Mouse (Mus musculus): Measurements from ENCODE around the gene Rtn2. TPM values are rescaled to one million over a fixed set of nuclear protein-coding genes. Genes with fewer than 3 reads are reported as not detected.

The Rtn2 gene
- polyA plus RNA-seq, 1 experiment from 2014 or later: 17.9 TPM

- no peak overlapping the region for H3K27ac ChIP-seq
- no peak overlapping the region for H3K4me3 ChIP-seq
- ATAC-seq (ENCODE audit: insufficient number of reproducible peaks, insufficient read depth, low FRiP score, low TSS enrichment): no peak
- no peaks in the 10 kb centered on the region for H3K27me3 ChIP-seq
- H3K4me2 ChIP-seq (replicated peaks): no peak overlapping the region
- H3K9ac ChIP-seq: no peak overlapping the region
- H3K4me1 ChIP-seq: no peaks in the 10 kb centered on the region
- no peaks in the 10 kb centered on the region for H3K9me3 ChIP-seq
- 94% methylated on average over 2 of the region's 2 CpGs for WGBS
- H3K36me3 ChIP-seq: peaks cover 18% of the 10 kb centered on the region
Measured at GRCm38 (mm10) chr7:19247511-19247910, 34.9 kb upstream of the Rtn2 start.

- H3K4me3 ChIP-seq: no peak overlapping the region
- ATAC-seq (ENCODE audit: insufficient number of reproducible peaks, insufficient read depth, low FRiP score, low TSS enrichment): no peak
- 83% methylated on average over 4 of the region's 4 CpGs for WGBS
- no peaks in the 10 kb centered on the region for H3K27me3 ChIP-seq
- H3K36me3 ChIP-seq: peaks cover 21% of the 10 kb centered on the region
- H3K27ac ChIP-seq: no peak overlapping the region
- H3K9me3 ChIP-seq: no peaks in the 10 kb centered on the region
- no peaks in the 10 kb centered on the region for H3K4me1 ChIP-seq
- no peak overlapping the region for H3K4me2 ChIP-seq (replicated peaks)
- no peak overlapping the region for H3K9ac ChIP-seq
Measured at GRCm38 (mm10) chr7:19252078-19252477, 30.3 kb upstream of the Rtn2 start.

GRCm38 (mm10) chr7:19253437-19253836 lies 29.0 kb upstream of the Rtn2 start:
- no peak for ATAC-seq (ENCODE audit: insufficient number of reproducible peaks, insufficient read depth, low FRiP score, low TSS enrichment)

GRCm38 (mm10) chr7:19255395-19255794 lies 27.0 kb upstream of the Rtn2 start:
- Histone ChIP-seq H3K4me2 (replicated peaks) (no peak overlapping the region), H3K36me3 (peaks cover 44% of the 10 kb centered on the region), H3K4me1 (no peaks in the 10 kb centered on the region), H3K4me3 (no peak overlapping the region), H3K9ac (no peak overlapping the region), H3K27ac (no peak overlapping the region), H3K27me3 (no peaks in the 10 kb centered on the region), H3K9me3 (no peaks in the 10 kb centered on the region)
- 87% methylated on average over 17 of the region's 17 CpGs for WGBS
- no peak for ATAC-seq (ENCODE audit: insufficient number of reproducible peaks, insufficient read depth, low FRiP score, low TSS enrichment)

More at GRCm38 (mm10) chr7:19253437-19253836, 29.0 kb upstream of the Rtn2 start:
- H3K4me1 ChIP-seq: no peaks in the 10 kb centered on the region
- no peak overlapping the region for H3K4me3 ChIP-seq
- no peaks in the 10 kb centered on the region for H3K27me3 ChIP-seq
- no peak overlapping the region for H3K9ac ChIP-seq
- peaks cover 25% of the 10 kb centered on the region for H3K36me3 ChIP-seq
- H3K4me2 ChIP-seq (replicated peaks): no peak overlapping the region
- no peak overlapping the region for H3K27ac ChIP-seq
- no peaks in the 10 kb centered on the region for H3K9me3 ChIP-seq
- 58% methylated on average over 5 of the region's 5 CpGs for WGBS

GRCm38 (mm10) chr7:19256567-19256966 lies 25.9 kb upstream of the Rtn2 start:
- WGBS: 83% methylated on average over 7 of the region's 7 CpGs
- H3K27me3 ChIP-seq: no peaks in the 10 kb centered on the region
- no peak for ATAC-seq (ENCODE audit: insufficient number of reproducible peaks, insufficient read depth, low FRiP score, low TSS enrichment)
- H3K4me2 ChIP-seq (replicated peaks): no peak overlapping the region
- no peaks in the 10 kb centered on the region for H3K4me1 ChIP-seq
- H3K36me3 ChIP-seq: peaks cover 56% of the 10 kb centered on the region
- H3K9ac ChIP-seq: no peak overlapping the region
- no peaks in the 10 kb centered on the region for H3K9me3 ChIP-seq
- H3K4me3 ChIP-seq: no peak overlapping the region
- H3K27ac ChIP-seq: no peak overlapping the region

GRCm38 (mm10) chr7:19257390-19258022 lies 24.9 kb upstream of the Rtn2 start:
- Histone ChIP-seq H3K4me2 (replicated peaks) (no peak overlapping the region), H3K27me3 (no peaks in the 10 kb centered on the region), H3K36me3 (peaks cover 66% of the 10 kb centered on the region), H3K4me3 (no peak overlapping the region), H3K27ac (no peak overlapping the region), H3K9ac (no peak overlapping the region), H3K4me1 (no peaks in the 10 kb centered on the region), H3K9me3 (no peaks in the 10 kb centered on the region)
- no peak for ATAC-seq (ENCODE audit: insufficient number of reproducible peaks, insufficient read depth, low FRiP score, low TSS enrichment)
- WGBS: 36% methylated on average over 11 of the region's 11 CpGs

- Histone ChIP-seq H3K9ac (no peak overlapping the region), H3K27ac (no peak overlapping the region), H3K27me3 (no peaks in the 10 kb centered on the region), H3K4me2 (replicated peaks) (no peak overlapping the region), H3K36me3 (peaks cover 74% of the 10 kb centered on the region), H3K4me1 (no peaks in the 10 kb centered on the region), H3K9me3 (no peaks in the 10 kb centered on the region), H3K4me3 (no peak overlapping the region)
- ATAC-seq (ENCODE audit: insufficient number of reproducible peaks, insufficient read depth, low FRiP score, low TSS enrichment): no peak
- 85% methylated on average over 3 of the region's 3 CpGs for WGBS
Measured at GRCm38 (mm10) chr7:19258336-19258735, 24.1 kb upstream of the Rtn2 start.

- H3K9me3 ChIP-seq: no peaks in the 10 kb centered on the region
- H3K36me3 ChIP-seq: peaks cover 58% of the 10 kb centered on the region
- H3K27me3 ChIP-seq: no peaks in the 10 kb centered on the region
- H3K4me1 ChIP-seq: peaks cover 14% of the 10 kb centered on the region
- H3K9ac ChIP-seq: no peak overlapping the region
- no peak overlapping the region for H3K4me2 ChIP-seq (replicated peaks)
- 85% methylated on average over 7 of the region's 7 CpGs for WGBS
- no peak for ATAC-seq (ENCODE audit: insufficient number of reproducible peaks, insufficient read depth, low FRiP score, low TSS enrichment)
- no peak overlapping the region for H3K27ac ChIP-seq
- H3K4me3 ChIP-seq: no peak overlapping the region
Measured at GRCm38 (mm10) chr7:19265147-19265546, 17.3 kb upstream of the Rtn2 start.

GRCm38 (mm10) chr7:19265928-19266822 lies 16.2 kb upstream of the Rtn2 start:
- Histone ChIP-seq H3K4me1 (peaks cover 19% of the 10 kb centered on the region), H3K4me2 (replicated peaks) (no peak overlapping the region), H3K9me3 (no peaks in the 10 kb centered on the region), H3K4me3 (no peak overlapping the region), H3K27me3 (no peaks in the 10 kb centered on the region), H3K36me3 (peaks cover 48% of the 10 kb centered on the region), H3K9ac (no peak overlapping the region), H3K27ac (no peak overlapping the region)
- WGBS: 81% methylated on average over 10 of the region's 10 CpGs
- no peak for ATAC-seq (ENCODE audit: insufficient number of reproducible peaks, insufficient read depth, low FRiP score, low TSS enrichment)

- no peak for ATAC-seq (ENCODE audit: insufficient number of reproducible peaks, insufficient read depth, low FRiP score, low TSS enrichment)
- Histone ChIP-seq H3K36me3 (peaks cover 39% of the 10 kb centered on the region), H3K27me3 (no peaks in the 10 kb centered on the region), H3K4me1 (peaks cover 19% of the 10 kb centered on the region), H3K9me3 (no peaks in the 10 kb centered on the region), H3K9ac (no peak overlapping the region), H3K4me2 (replicated peaks) (no peak overlapping the region), H3K4me3 (no peak overlapping the region), H3K27ac (no peak overlapping the region)
- 64% methylated on average over 10 of the region's 10 CpGs for WGBS
Measured at GRCm38 (mm10) chr7:19267051-19267450, 15.4 kb upstream of the Rtn2 start.

- Histone ChIP-seq H3K27ac (peak overlapping the region; percentile 93), H3K9me3 (no peaks in the 10 kb centered on the region), H3K4me2 (replicated peaks) (peak overlapping the region; percentile 99), H3K4me3 (peak overlapping the region; percentile 93), H3K27me3 (no peaks in the 10 kb centered on the region), H3K9ac (peak overlapping the region; percentile 87), H3K4me1 (peaks cover 19% of the 10 kb centered on the region), H3K36me3 (peaks cover 19% of the 10 kb centered on the region)
- 29% methylated on average over 10 of the region's 10 CpGs for WGBS
- no peak for ATAC-seq (ENCODE audit: insufficient number of reproducible peaks, insufficient read depth, low FRiP score, low TSS enrichment)
Measured at GRCm38 (mm10) chr7:19268993-19269681, 13.3 kb upstream of the Rtn2 start.

Data from embryonic facial prominence, embryonic 12.5 days (tissue).